Mouse (Mus musculus) lung, embryonic 14.5 days (tissue): ENCODE data around the gene Unc5c. TPM values are rescaled to one million over a fixed set of nuclear protein-coding genes. Genes with fewer than 3 reads are reported as not detected.

Experiments used
- ATAC-seq: fragments of 200-750 bp; cut with Nextera tagmentation; 2 replicates; pipeline ENCODE4 v1.8.0; 2017; ENCODE audit warnings: mild to moderate bottlenecking, moderate TSS enrichment, moderate library complexity; ENCODE audit not compliant: insufficient read depth
- DNase-seq: peaks from one replicate; pipeline ENCODE4 v3.0.0-alpha.2; 2015
- H3K27ac ChIP-seq: fragments of 300-500 bp; sonication (generic); 2 replicates; pipeline ENCODE4 v1.5.1; 2014; ENCODE audit warnings: low read depth, mild to moderate bottlenecking, moderate library complexity
- H3K27me3 ChIP-seq: fragments of 300-500 bp; sonication (generic); 2 replicates; pipeline ENCODE4 v1.6.1; 2014; ENCODE audit warnings: low read length, control low read depth; ENCODE audit not compliant: insufficient read depth
- H3K36me3 ChIP-seq: fragments of 300-500 bp; sonication (generic); 2 replicates; pipeline ENCODE4 v1.6.1; 2014; ENCODE audit warnings: control low read depth; ENCODE audit not compliant: insufficient read depth
- H3K4me1 ChIP-seq: fragments of 300-500 bp; sonication (generic); 2 replicates; pipeline ENCODE4 v1.6.1; 2014; ENCODE audit warnings: antibody characterized with exemption, control low read depth; ENCODE audit not compliant: insufficient read depth
- H3K4me2 ChIP-seq: fragments of 300-500 bp; sonication (generic); 2 replicates; pipeline ENCODE4 v1.6.1; 2014; ENCODE audit warnings: mild to moderate bottlenecking
- H3K4me3 ChIP-seq: fragments of 300-500 bp; sonication (generic); 2 replicates; pipeline ENCODE4 v1.5.1; 2014; ENCODE audit warnings: low read depth, low read length
- H3K9ac ChIP-seq: fragments of 300-500 bp; sonication (generic); 2 replicates; pipeline ENCODE4 v1.6.1; 2014
- H3K9me3 ChIP-seq: fragments of 300-500 bp; sonication (generic); 2 replicates; pipeline ENCODE4 v1.6.1; 2016; ENCODE audit warnings: low read depth, low read length, control low read depth
- CTCF ChIP-seq: IDR thresholded peaks from 2 replicates; pipeline ENCODE4 v1.5.1; 2016; ENCODE audit warnings: antibody characterized with exemption, low read depth
- WGBS: fragments of 180-500 bp; shearing (Covaris S2); extraction: QIAGEN DNeasy Blood & Tissue Kit; methylation state at CpG from one replicate; pipeline ENCODE4 v1.1.7; 2014; 5-methylcytosine and 5-hydroxymethylcytosine counted together
- polyA plus RNA-seq: library from polyadenylated mRNA; unstranded; fragments of >200 nt; fragmentation: Nextera tagmentation; extraction: Ambion mirVana; gene quantifications from 2 replicates; pipeline ENCODE4 v1.2.1, GENCODE M21; 2014

The Unc5c gene
- polyA plus RNA-seq, 1 experiment from 2014 or later = 32.3 TPM

GRCm38 (mm10) chr3:141701381-141701909, 236.4 kb downstream of the Unc5c start:
- Histone ChIP-seq H3K9ac (no peak overlapping the region), H3K4me2 (no peak overlapping the region), H3K27me3 (no peaks in the 10 kb centered on the region), H3K9me3 (no peaks in the 10 kb centered on the region), H3K27ac (no peak overlapping the region), H3K36me3 (no peaks in the 10 kb centered on the region), H3K4me3 (no peak overlapping the region), H3K4me1 (no peaks in the 10 kb centered on the region)
- DNase-seq = no peak
- no peak for ATAC-seq
- 74% methylated on average over 3 of the region's 3 CpGs for WGBS
- TF ChIP-seq CTCF = no peak

GRCm38 (mm10) chr3:141711601-141712000, 246.6 kb downstream of the Unc5c start:
- DNase-seq (no peak), ATAC-seq (no peak)
- Histone ChIP-seq H3K27ac (no peak overlapping the region), H3K9ac (no peak overlapping the region), H3K9me3 (no peaks in the 10 kb centered on the region), H3K4me1 (no peaks in the 10 kb centered on the region), H3K27me3 (no peaks in the 10 kb centered on the region), H3K36me3 (no peaks in the 10 kb centered on the region), H3K4me3 (no peak overlapping the region), H3K4me2 (no peak overlapping the region)
- WGBS = 68% methylated on average over 4 of the region's 4 CpGs
- TF ChIP-seq CTCF = no peak

GRCm38 (mm10) chr3:141716371-141716770, 251.4 kb downstream of the Unc5c start:
- Histone ChIP-seq H3K4me2 (no peak overlapping the region), H3K27me3 (no peaks in the 10 kb centered on the region), H3K4me3 (no peak overlapping the region), H3K4me1 (no peaks in the 10 kb centered on the region; the same call in 1 of the 2 replicates), H3K36me3 (no peaks in the 10 kb centered on the region), H3K9ac (no peak overlapping the region), H3K9me3 (no peaks in the 10 kb centered on the region), H3K27ac (no peak overlapping the region)
- WGBS = 38% methylated on average over 4 of the region's 4 CpGs
- DNase-seq = no peak
- no peak for TF ChIP-seq CTCF
- ATAC-seq = no peak

- H3K9me3 ChIP-seq = no peaks in the 10 kb centered on the region
- no peak overlapping the region for H3K9ac ChIP-seq
- H3K4me2 ChIP-seq = no peak overlapping the region
- H3K36me3 ChIP-seq = no peaks in the 10 kb centered on the region
- no peak for TF ChIP-seq CTCF
- WGBS = 58% methylated on average over 5 of the region's 5 CpGs
- DNase-seq = no peak
- no peaks in the 10 kb centered on the region; the same call in 1 of the 2 replicates for H3K4me1 ChIP-seq
- no peak for ATAC-seq
- no peak overlapping the region for H3K4me3 ChIP-seq
- no peaks in the 10 kb centered on the region for H3K27me3 ChIP-seq
- no peak overlapping the region for H3K27ac ChIP-seq
Measured at GRCm38 (mm10) chr3:141719050-141719449, 254.0 kb downstream of the Unc5c start.

- Histone ChIP-seq H3K9ac (no peak overlapping the region), H3K27ac (no peak overlapping the region), H3K4me2 (no peak overlapping the region), H3K27me3 (no peaks in the 10 kb centered on the region), H3K9me3 (no peaks in the 10 kb centered on the region), H3K36me3 (no peaks in the 10 kb centered on the region), H3K4me1 (no peaks in the 10 kb centered on the region; the same call in 1 of the 2 replicates), H3K4me3 (no peak overlapping the region)
- ATAC-seq (no peak), DNase-seq (no peak)
- no peak for TF ChIP-seq CTCF
- 69% methylated on average over 2 of the region's 2 CpGs for WGBS
Measured at GRCm38 (mm10) chr3:141724499-141724898, 259.5 kb downstream of the Unc5c start.

- Histone ChIP-seq H3K4me1 (no peaks in the 10 kb centered on the region), H3K9ac (no peak overlapping the region), H3K27ac (no peak overlapping the region), H3K36me3 (no peaks in the 10 kb centered on the region), H3K4me2 (no peak overlapping the region), H3K27me3 (no peaks in the 10 kb centered on the region), H3K9me3 (no peaks in the 10 kb centered on the region), H3K4me3 (no peak overlapping the region)
- no peak for TF ChIP-seq CTCF
- 81% methylated on average over 1 of the region's 1 CpGs for WGBS
- ATAC-seq (no peak), DNase-seq (no peak)
Measured at GRCm38 (mm10) chr3:141725432-141725831, 260.4 kb downstream of the Unc5c start.

GRCm38 (mm10) chr3:141733844-141734243, 268.8 kb downstream of the Unc5c start:
- H3K27ac ChIP-seq = no peak overlapping the region
- no peak overlapping the region for H3K4me3 ChIP-seq
- no peaks in the 10 kb centered on the region for H3K27me3 ChIP-seq
- ATAC-seq (no peak), DNase-seq (no peak)
- no peak for TF ChIP-seq CTCF
- H3K36me3 ChIP-seq = no peaks in the 10 kb centered on the region
- no peak overlapping the region for H3K4me2 ChIP-seq
- H3K9me3 ChIP-seq = no peaks in the 10 kb centered on the region
- no peak overlapping the region for H3K9ac ChIP-seq
- WGBS = 53% methylated on average over 6 of the region's 6 CpGs
- H3K4me1 ChIP-seq = no peaks in the 10 kb centered on the region

- no peak overlapping the region for H3K4me2 ChIP-seq
- no peak for DNase-seq
- TF ChIP-seq CTCF = no peak
- H3K27me3 ChIP-seq = no peaks in the 10 kb centered on the region
- no peak overlapping the region for H3K27ac ChIP-seq
- H3K9me3 ChIP-seq = no peaks in the 10 kb centered on the region
- H3K4me3 ChIP-seq = no peak overlapping the region
- no peaks in the 10 kb centered on the region for H3K36me3 ChIP-seq
- H3K4me1 ChIP-seq = no peaks in the 10 kb centered on the region
- ATAC-seq = no peak
- H3K9ac ChIP-seq = no peak overlapping the region
Measured at GRCm38 (mm10) chr3:141735285-141735684, 270.3 kb downstream of the Unc5c start.
